In genomic region chr9:95089050-95089449, GRCm38 (mm10) we compare ENCODE assay signal across 11 mouse cellular contexts.
A peak's percentile ranks its signal among the peaks of the same experiment; 100 is the strongest.
DNase-seq lines count a peak whose midpoint lies in the region; ATAC-seq lines count a peak whose summit lies in the region.
"Had no signal": no experiment of that assay in that cellular context is flagged by ENCODE, and none has a peak within 500 bp of the region (broad histone marks: within the 10 kb centered on the region; RNA-seq: fewer than 3 reads in every experiment).

No protein-coding gene starts in this region.

- H3K9ac ChIP-seq in neural tube, embryonic 12.5 days = no peak overlapping the region
- no peak overlapping the region for H3K9ac ChIP-seq in liver, embryonic 11.5 days (ENCODE audit: low read depth, low read length)
- H3K9ac ChIP-seq: embryonic facial prominence, embryonic 13.5 days had no signal

- WGBS in neural tube, embryonic 12.5 days = 22% methylated on average over 6 of the region's 6 CpGs
- WGBS in liver, embryonic 11.5 days = 84% methylated on average over 6 of the region's 6 CpGs

- ATAC-seq in neural tube, embryonic 12.5 days (ENCODE audit: low FRiP score, low read depth) = 0 out of 2 replicates have a peak, but pooled peaks have one; percentile 33
- ATAC-seq in liver, embryonic 11.5 days (replicated peaks; ENCODE audit: low FRiP score) = no peak
- ATAC-seq: activated CD4-positive, CD25-positive, alpha-beta regulatory T cell, adult 4 months had no signal

- H3K4me2 ChIP-seq in neural tube, embryonic 12.5 days (replicated peaks) = no peak overlapping the region
- H3K4me2 ChIP-seq in liver, embryonic 11.5 days = no peak overlapping the region
- H3K4me2 ChIP-seq: embryonic facial prominence, embryonic 13.5 days had no signal

- no peak overlapping the region for H3K27ac ChIP-seq in neural tube, embryonic 12.5 days
- H3K27ac ChIP-seq in liver, embryonic 11.5 days (ENCODE audit: low read depth, low read length) = no peak overlapping the region
- H3K27ac ChIP-seq: embryonic facial prominence, embryonic 13.5 days had no signal

- no peaks in the 10 kb centered on the region for H3K9me3 ChIP-seq in neural tube, embryonic 12.5 days
- 0 out of 2 replicates have a peak, but pooled peaks cover 3% of the 10 kb centered on the region for H3K9me3 ChIP-seq in liver, embryonic 11.5 days (ENCODE audit: control insufficient read depth, low read length)
- H3K9me3 ChIP-seq: embryonic facial prominence, embryonic 13.5 days had no signal

- H3K36me3 ChIP-seq in neural tube, embryonic 12.5 days = no peaks in the 10 kb centered on the region
- H3K36me3 ChIP-seq in liver, embryonic 11.5 days (ENCODE audit: control insufficient read depth, insufficient read depth, low read length) = no peaks in the 10 kb centered on the region
- H3K36me3 ChIP-seq: embryonic facial prominence, embryonic 13.5 days had no signal

- H3K4me3 ChIP-seq in neural tube, embryonic 12.5 days = no peak overlapping the region
- no peak overlapping the region for H3K4me3 ChIP-seq in liver, embryonic 11.5 days (ENCODE audit: low read depth, low read length)
- H3K4me3 ChIP-seq: embryonic facial prominence, embryonic 13.5 days had no signal

- 0 out of 2 replicates have a peak, but pooled peaks cover 4% of the 10 kb centered on the region for H3K4me1 ChIP-seq in neural tube, embryonic 12.5 days
- H3K4me1 ChIP-seq in liver, embryonic 11.5 days (replicated peaks; ENCODE audit: control insufficient read depth, insufficient read depth, low read length) = no peaks in the 10 kb centered on the region

- DNase-seq in adrenal gland, adult (ENCODE audit: inconsistent age in 2 of 2, low spot score in 1 of 2) = peak; percentile 80 to 92
- DNase-seq in adrenal gland, postnatal 4 days (ENCODE audit: low spot score in 2 of 2) = no peak
- no peak for DNase-seq in neural tube, embryonic 10.5 days (ENCODE audit: extremely low spot score, low spot score)
- DNase-seq in layer of hippocampus, adult 9-11 months = peak; percentile 76
- peak; percentile 77 to 86 for DNase-seq in right cerebral cortex, postnatal 10 days (ENCODE audit: low spot score in 2 of 2)
- no peak for DNase-seq in liver, embryonic 11.5 days (ENCODE audit: low spot score)
- no peak for DNase-seq in cerebellum, adult 9-11 months
- DNase-seq: heart, postnatal 36 days had no signal

- H3K27me3 ChIP-seq in neural tube, embryonic 12.5 days (replicated peaks) = 0 out of 2 replicates have a peak, but pooled peaks cover 2% of the 10 kb centered on the region
- no peaks in the 10 kb centered on the region for H3K27me3 ChIP-seq in liver, embryonic 11.5 days (replicated peaks; ENCODE audit: control insufficient read depth, insufficient read depth, low read length)
- H3K27me3 ChIP-seq: embryonic facial prominence, embryonic 13.5 days had no signal

Comparison
In these comparisons a context has a peak if more than half of its experiments do, and no peak if none do; other contexts are left out.
1. DNase-seq: peak in adrenal gland, adult (2 of 2), layer of hippocampus, adult 9-11 months (single experiment) and right cerebral cortex, postnatal 10 days (2 of 2); none in adrenal gland, postnatal 4 days (0 of 2), neural tube, embryonic 10.5 days (single experiment), liver, embryonic 11.5 days (single experiment) and cerebellum, adult 9-11 months (single experiment).